Mouse (Mus musculus): ENCODE data around the gene Dip2c.

Gene Dip2c

DNA sequence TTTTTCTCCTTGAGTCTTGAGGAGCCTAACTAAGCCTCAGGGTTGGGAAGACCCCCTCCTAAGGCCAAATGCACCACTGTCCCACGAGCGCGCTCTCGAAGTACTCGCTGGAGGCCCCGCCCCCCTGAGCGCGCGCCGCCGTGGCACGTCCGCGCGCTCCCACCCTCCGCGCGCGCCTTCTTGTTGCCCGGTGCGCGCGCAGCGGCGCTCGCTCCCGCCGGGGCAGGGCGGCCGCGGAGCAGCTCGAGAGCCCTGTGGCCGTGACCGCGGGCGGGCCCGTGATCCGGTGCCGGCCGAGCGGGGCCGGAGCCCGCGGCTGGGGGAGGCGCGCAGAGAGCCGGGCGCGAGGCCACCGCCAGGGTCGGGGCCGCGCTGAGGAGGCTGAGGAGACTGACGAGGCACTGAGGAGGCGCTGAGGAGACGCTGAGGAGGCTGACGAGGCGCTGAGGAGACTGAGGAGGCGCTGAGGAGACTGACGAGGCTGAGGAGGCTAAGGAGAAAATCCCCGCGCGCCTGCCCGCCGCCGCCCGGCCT is at the start of gene Dip2c:
TSS of gene Dip2c (plus strand) at position 207 of the 534 bp plus-strand sequence.
- TF ChIP-seq GATA4 (IDR thresholded peaks at IDR 0.05; ENCODE audit: insufficient replicate concordance, low read length) = no peak

DNA sequence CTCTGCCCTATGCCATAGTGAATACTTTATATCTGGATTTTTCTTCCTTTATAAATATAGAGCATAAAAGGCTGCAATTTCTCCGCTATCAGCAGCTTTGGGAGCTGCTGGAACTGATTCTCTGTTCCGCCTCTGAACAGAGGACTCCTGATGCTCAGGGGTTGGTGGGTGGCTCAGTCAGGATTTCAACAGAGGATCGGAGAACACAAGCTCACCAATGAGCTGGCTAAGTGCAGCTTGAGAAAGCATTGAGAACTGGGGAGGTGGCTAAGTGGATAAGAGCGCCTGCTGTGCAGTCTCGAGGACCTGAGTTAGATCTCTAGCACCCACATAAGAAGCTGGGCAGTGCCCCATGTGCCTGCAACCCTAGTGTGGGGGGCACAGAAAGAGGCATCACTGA is 49.2 kb upstream of the Dip2c start:
- TF ChIP-seq GATA4 (IDR thresholded peaks at IDR 0.05; ENCODE audit: insufficient replicate concordance, low read length) = no peak

DNA sequence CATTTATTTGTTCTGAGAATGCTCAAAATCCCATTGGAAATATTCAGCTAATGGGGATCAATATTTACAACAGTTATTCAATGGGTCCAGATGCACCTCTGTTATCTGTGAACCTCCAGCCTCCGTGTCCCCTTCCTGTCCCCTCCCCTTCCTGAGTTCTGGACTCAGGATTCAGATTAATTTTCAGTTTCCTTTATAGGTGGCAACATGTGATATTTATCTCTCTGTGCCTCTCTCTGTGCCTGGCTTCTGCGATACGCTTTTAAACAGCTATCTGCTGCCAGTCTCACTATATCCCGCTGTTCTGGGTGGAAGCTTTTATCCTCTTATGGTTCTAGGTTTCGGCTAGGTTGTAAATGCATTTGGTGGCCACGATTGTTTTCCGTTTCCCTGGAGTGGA is 38.8 kb upstream of the Dip2c start:
- 0 out of 2 replicates have a peak, but pooled peaks have one; percentile 17 for TF ChIP-seq GATA4 (IDR thresholded peaks at IDR 0.05; ENCODE audit: insufficient replicate concordance, low read length)

DNA sequence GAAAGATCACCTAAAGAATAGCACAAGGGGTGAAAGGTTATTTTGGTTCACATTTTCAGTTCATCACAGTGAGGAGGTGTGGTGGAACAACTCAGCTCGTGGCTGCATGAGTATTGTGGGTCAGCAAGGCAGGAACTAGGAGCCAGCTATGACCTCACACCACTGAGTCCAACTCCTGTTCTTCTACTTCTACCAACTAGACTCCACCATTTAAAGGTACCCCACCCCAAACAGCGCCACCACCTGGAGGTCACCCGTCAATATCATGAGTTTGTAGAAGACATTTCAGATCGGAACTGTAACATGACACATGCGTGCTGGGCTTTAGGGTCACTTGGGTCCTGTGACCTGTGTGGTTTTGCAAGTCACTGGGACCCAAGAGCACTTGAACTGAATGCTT is 37.2 kb upstream of the Dip2c start:
- TF ChIP-seq GATA4 (IDR thresholded peaks at IDR 0.05; ENCODE audit: insufficient replicate concordance, low read length) = no peak

DNA sequence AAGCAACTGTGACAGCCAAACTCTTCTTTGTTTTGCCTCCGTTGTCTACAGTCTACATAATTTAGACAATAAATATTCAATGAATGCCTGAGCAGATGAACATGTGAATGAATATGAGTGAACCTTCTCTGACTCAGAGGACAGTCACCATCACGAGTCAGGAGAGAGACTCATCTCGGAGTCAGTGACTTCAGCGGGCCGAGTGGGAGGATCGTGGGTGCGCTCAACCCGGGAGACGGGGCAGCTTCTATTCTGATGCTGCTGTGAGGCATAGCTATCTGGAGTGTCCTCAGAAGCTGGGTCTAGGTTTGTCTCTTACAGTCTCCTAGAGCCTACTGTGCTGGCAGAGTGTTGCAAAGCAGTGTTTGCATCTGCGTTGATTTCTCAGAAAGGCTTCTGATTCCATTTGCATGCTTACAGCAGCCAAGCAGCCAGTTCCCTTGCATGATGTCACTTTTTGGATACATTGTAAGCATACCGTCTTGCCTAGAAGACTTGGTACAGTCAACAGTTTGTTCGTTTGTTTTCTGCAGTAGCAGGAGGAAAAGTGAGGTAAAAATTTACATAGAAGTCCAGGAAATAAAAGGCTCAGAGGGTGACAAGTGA is 36.6 kb upstream of the Dip2c start:
- TF ChIP-seq GATA4 (IDR thresholded peaks at IDR 0.05; ENCODE audit: insufficient replicate concordance, low read length) = no peak

DNA sequence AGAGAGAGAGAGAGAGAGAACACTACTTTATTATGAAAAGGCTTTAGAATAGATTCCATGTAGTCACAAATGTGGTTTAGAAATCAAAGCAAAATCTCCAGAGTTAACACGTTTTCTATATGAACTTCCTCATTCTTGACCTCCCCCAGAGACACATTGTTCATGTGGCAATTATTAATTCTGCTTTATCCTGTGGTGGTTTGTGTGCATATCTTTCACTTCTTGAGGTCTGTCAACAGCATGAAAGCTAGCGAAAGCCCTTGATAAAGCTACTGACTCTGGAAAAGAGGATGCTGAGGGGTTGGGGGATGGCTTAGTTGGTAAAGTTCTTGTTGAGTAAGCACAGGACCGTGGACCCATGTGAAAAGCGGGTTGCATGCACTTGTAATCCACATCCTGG is 14.6 kb upstream of the Dip2c start:
- TF ChIP-seq GATA4 (IDR thresholded peaks at IDR 0.05; ENCODE audit: insufficient replicate concordance, low read length) = no peak

DNA sequence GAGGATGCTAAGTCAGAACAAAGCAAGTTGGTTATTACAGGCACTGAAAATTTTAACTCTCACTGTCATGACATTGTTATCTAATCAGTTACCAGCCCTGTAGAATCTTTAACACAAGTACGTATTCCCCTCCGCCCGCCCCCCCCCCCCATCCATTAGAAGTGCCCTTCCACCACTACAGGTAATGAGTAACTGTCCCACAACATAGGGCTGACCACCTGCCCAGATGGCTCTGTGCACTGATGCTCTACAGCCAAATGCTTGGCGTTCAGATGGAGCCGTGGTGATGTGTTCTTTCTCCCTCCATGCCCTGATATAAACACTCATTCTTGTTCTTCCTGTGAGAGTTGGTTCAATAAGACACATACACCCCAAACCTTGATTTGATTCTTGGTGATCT is 10.8 kb upstream of the Dip2c start:
- TF ChIP-seq GATA4 (IDR thresholded peaks at IDR 0.05; ENCODE audit: insufficient replicate concordance, low read length) = no peak

DNA sequence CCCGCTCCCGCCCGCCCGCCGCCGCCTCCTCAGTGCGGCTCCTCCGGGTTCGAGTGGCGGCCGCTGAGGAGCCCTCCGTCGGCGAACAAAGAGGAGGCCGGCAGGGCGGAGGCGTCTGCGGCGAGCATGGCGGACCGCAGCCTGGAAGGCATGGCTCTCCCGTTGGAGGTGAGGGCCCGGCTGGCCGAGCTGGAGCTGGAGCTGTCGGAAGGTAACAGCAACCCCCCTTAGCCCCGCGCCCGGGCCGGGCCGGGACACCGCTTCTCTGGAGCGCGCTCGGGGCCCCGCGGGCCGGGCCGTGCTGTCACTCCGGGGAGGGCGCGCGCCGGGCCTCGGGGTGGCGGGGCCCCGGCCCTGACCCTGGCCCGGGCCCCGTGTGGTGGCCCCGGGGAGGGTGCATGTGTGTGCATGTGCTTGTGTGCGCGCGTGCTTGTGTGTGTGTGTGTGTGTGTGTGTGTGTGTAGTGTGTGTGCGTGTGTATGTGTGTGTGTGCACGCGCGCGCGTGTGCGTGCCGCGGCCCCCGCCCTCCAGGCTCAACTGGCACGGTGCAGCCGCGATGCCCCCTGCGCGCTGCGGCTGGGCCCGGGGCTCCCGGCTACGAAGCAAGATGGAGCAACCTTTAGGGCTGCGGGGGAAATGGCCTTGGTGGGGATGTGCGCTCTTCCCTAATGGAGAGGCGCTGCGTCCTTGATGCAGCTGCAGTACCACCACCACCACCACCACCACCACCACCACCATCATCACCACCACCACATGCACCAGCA is 710 bp downstream of the Dip2c start:
- TF ChIP-seq GATA4 (IDR thresholded peaks at IDR 0.05; ENCODE audit: insufficient replicate concordance, low read length) = no peak

DNA sequence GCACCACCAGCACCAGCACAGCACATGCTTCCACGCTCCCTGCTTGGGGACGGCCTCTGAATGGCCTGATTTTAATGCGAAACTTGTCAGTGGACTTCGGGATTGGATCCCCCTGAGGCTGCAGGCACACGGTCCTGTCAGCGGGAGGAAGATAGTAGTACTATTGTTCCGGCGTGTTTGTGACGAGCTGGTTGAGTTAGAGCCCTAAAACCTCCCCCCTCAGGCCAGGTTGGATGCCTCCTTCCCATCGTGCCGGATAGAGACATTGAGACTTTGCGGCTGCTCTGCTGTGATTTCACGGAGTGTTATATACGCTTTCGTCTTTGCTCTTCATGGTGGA is 1.3 kb downstream of the Dip2c start:
- TF ChIP-seq GATA4 (IDR thresholded peaks at IDR 0.05; ENCODE audit: insufficient replicate concordance, low read length) = no peak

DNA sequence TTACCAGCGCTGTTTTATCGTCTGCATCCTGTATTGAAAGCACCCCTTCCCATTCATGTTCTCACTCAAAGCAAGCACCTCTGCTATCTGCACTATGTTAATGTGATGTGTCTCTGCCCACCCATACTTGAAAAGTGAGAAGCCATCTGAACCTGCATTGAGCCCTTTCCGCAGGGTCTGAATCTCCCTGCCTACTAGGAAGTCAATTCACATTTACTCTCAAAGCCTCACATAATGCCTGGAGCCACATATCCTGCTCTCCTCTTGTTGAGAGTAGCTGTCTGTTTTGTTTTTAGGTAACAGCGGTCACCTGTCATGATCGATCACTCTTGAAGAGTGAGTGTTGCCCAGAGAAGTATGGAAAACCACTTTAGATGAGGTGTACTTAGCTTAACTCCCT is 2.3 kb downstream of the Dip2c start:
- TF ChIP-seq GATA4 (IDR thresholded peaks at IDR 0.05; ENCODE audit: insufficient replicate concordance, low read length) = no peak

DNA sequence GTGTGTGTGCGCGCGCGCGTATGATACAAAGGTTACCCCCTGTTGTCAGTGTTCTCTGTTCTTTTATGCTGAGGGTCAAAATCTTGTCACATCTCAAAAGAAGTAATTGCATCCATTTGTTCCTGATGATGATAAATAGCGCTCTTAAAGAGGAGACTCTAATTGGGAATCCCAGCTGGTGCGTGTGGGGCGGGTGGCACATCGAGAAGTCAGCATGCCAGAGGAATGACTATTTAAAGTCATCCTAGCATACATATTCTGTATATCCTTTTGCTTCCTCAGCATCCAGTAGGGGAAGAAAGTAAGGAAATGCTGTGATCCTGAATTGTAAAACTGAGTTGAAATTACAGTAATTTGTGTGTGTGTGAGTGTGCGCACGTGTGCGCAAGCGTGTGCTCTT is 6.7 kb downstream of the Dip2c start:
- TF ChIP-seq GATA4 (IDR thresholded peaks at IDR 0.05; ENCODE audit: insufficient replicate concordance, low read length) = no peak

DNA sequence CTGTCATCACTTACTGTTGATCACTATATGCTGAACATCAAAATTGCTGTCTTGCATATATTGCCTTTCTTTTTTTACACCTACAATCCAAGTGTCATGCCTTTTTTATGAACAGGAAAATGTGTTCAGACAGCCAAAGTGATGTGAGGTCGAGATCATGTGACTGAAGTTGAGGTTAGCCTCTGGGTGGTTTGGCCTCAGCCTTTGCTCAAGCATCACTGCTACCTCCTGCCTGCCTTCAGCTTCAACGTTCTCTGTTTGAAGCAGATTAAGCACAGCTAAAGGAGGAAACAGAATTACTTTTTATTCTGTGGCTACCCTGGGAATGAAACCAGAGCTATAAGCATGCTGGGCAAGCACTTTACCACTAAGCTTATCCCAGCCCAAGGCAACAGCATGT is 13.6 kb downstream of the Dip2c start:
- TF ChIP-seq GATA4 (IDR thresholded peaks at IDR 0.05; ENCODE audit: insufficient replicate concordance, low read length) = no peak

DNA sequence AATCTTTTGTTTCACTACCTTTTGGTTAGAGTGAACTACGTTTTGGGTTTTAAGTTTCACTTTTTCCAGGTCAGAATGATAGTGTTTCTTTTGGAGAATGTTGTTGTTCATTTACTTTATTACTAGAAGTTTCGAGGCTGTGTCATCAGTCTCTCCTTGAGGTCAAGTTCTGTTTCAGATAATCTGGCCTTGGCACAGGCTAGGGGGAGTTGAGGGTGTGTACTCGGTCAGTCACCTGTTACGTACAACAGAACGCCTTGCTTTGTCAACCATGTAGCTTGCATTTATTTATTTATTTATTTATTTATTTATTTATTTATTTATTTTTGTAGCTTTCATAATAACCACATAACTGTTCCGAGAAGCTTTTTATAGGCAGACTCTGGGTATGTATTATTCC is 20.0 kb downstream of the Dip2c start:
- TF ChIP-seq GATA4 (IDR thresholded peaks at IDR 0.05; ENCODE audit: insufficient replicate concordance, low read length) = no peak

DNA sequence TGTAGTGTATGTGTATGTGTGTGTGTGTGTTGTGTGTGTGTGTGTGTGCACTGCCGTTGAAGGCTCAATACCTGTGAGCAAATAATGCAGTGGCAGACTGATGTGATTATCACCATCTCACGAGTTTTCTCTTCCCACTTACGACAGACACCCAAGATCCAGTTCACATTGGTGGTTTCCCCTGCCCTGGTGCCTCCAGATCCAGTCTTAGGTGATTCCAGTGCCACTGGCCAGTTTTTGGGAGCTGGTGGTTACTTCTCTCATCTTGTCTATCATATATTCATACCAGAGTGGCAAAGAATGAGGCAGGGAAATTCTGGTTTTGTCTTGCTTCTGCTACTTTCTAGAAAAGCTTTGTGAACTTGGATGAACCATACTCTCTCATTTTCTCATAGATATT is 20.9 kb downstream of the Dip2c start:
- TF ChIP-seq GATA4 (IDR thresholded peaks at IDR 0.05; ENCODE audit: insufficient replicate concordance, low read length) = no peak

DNA sequence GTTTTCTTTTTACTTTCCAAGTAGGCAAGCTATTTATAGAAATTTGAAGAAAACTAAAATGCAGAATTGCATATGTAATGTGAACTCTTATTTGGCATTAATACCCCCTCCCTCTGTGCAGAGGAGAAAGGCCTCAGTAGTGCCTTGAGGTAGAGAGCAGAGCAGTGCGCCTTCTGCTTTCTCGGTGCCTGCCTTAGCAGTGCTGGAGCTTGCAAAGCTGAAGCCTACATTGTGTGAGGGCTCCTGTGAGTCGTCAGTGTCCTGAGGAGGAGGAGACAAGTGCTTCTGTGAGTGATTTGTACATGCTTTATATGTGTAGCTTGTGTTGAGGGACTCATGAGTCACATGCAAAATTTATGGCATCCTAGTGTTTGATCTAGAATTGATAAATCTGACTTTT is 21.4 kb downstream of the Dip2c start:
- no peak for TF ChIP-seq GATA4 (IDR thresholded peaks at IDR 0.05; ENCODE audit: insufficient replicate concordance, low read length)

DNA sequence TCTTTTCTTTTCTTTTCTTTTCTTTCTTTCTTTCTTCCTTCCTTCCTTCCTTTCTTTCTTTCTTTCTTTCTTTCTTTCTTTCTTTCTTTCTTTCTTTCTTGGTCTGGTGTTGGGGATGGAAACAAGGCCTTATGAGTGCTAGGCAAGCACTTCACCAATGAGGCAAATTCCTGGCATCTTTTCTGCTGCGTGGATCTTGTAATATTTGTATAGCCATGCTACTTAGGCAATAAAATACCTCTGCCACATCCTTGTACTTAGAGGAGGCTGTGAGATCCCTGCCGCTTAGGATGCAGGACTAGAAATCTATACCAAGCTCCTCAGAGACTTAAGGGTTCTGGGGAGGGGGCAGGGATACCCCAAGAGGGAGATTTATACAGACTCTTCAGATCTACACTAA is 23.3 kb downstream of the Dip2c start:
- no peak for TF ChIP-seq GATA4 (IDR thresholded peaks at IDR 0.05; ENCODE audit: insufficient replicate concordance, low read length)

DNA sequence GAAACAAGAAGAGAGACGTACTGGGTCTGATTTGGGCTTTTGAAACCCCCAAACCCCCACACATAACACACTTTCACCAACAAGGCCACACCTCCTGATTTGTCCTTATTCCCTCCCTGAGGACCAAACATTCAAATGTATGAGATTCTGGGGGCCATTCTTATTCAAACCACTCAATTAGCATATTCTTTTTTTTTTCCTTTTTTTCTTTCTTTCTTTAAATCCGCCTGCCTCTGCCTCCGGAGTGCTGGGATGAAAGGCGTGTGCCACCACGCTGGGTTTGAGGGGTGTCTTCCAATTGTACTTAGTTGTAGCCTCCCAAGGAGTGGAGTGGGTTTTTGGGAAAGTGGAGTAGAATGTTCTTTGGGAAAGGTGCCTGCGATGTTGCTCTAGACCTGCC is 32.5 kb downstream of the Dip2c start:
- TF ChIP-seq GATA4 (IDR thresholded peaks at IDR 0.05; ENCODE audit: insufficient replicate concordance, low read length) = no peak

All from liver, adult (tissue).